Mouse (Mus musculus) heart, postnatal 4 days (tissue): ENCODE measurements around the gene Arpc2. TPM values are rescaled to one million over a fixed set of nuclear protein-coding genes. Genes with fewer than 3 reads are reported as not detected.

Experiments used
- DNase-seq: peaks from one replicate; pipeline ENCODE4 v3.0.0; 2021
- total RNA-seq, 2 experiments: library from RNA; stranded (reverse); gene quantifications; 2 replicates each; pipeline ENCODE4 v1.2.3; 2021

Gene Arpc2
- total RNA-seq, result 100 to 1,000 TPM; 246 to 249 TPM

DNA sequence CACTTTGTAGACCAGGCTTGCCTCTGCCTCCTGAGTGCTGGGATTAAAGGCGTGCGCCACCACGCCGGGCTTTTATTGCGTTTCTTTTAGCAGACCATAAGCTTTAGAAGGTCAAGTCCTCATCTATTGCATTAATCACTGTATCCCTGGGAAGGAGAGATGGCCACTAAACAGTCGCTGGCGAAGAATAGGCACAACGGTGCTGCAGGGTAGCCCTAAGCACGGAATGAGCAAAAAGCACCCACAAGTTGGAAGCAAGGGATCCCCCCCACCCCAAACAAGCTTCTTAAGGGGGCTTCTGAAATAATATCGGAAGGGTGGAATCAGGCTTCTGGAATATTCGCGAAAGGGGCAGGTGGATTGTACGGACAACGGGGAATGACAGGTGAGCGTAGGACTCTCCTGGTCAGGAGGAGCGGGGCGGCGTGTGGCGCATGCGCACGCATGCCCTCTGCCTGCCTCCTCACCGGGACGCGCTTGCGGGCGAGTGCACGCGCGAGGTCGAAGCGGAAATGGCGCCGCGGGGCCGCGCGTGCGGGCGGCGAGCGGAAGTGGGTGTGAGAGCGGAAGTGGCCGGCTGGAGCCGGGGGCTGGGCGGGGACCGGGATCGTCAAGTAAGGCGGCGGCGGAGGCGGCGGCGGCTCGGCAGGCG, at the start of gene Arpc2:
TSS of gene Arpc2 (plus strand) at position 147 of the 652 bp plus-strand sequence.
- DNase-seq, result peak; percentile 97

DNA sequence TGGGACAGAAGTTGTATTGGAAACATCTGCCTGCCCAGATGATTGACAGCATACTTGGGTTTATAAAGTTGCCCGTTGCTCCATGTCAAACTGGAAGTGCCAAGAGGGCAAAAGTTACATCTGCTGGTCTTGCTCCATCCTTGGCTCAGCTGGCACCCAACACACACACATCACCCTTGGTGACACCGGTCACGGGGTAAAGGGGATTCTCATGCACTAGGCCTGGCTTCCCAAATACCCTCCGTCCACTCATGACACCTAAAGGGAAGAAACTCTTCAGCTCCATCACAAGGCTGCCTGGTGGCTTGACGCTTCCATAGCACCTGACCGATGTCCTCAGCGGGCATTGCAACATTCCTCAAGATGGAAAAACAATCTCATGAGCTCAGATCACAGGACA, 45.4 kb upstream of the Arpc2 start:
- no peak for DNase-seq

DNA sequence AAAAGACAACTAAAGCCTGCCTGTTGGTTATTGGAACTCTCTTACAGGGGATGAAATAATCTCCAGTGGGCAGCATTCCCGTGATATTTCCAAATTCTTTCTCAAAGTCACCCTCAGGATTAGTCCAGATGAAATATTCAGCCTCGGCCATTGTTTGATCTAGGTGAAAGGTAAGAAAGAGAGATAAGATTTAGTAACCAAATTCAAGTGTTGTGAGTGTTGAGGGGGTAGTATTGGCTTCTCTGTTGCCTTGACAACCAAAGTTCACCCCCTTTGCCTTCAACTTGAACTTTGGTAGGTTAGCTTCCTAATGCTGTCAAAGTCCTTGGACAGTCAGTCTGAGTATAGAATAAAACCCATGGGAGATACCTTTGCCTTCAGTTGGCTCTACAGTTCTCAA, 43.2 kb upstream of the Arpc2 start:
- no peak for DNase-seq

DNA sequence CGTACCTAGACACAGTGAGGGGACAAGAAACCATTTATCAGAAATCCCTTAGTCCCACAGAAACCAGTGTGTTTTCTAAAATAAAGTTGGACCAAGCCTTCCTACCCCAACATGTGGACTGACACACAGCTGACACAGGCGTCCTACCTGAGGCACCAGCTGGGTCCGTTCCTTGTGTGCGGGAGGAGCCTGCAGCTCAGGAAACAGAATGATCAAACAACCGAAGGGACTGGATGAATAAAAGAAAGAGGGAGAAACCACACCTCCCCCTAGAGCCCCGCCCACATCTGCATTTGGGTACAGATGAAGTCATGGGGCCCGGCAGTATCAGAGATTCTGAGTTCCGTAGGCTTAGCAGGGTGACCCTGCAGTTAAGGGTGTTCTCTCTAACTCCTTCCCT, 41.4 kb upstream of the Arpc2 start, which contains the start of gene Cxcr1:
TSS of gene Cxcr1 (minus strand) at position 187 of the 400 bp plus-strand sequence.
- no peak for DNase-seq

DNA sequence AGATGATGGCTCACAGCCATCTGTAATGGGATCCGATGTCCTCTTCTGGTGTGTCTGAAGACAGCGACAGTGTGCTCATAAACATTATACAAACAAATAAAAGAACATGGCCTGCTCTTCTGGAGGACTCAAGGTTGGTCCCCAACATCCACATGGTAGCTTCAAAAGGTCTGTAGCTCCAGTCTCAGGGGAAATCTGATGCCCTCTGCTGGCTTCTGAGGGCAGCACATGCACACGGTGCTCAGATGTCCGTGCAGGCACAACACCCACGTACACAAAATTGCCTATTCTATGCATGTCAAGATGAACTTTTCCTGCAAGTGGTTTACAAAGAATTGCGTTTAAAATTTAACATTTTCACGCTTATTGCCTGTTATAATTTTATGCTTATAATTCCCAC, 39.9 kb upstream of the Arpc2 start:
- DNase-seq, result peak; percentile 38

DNA sequence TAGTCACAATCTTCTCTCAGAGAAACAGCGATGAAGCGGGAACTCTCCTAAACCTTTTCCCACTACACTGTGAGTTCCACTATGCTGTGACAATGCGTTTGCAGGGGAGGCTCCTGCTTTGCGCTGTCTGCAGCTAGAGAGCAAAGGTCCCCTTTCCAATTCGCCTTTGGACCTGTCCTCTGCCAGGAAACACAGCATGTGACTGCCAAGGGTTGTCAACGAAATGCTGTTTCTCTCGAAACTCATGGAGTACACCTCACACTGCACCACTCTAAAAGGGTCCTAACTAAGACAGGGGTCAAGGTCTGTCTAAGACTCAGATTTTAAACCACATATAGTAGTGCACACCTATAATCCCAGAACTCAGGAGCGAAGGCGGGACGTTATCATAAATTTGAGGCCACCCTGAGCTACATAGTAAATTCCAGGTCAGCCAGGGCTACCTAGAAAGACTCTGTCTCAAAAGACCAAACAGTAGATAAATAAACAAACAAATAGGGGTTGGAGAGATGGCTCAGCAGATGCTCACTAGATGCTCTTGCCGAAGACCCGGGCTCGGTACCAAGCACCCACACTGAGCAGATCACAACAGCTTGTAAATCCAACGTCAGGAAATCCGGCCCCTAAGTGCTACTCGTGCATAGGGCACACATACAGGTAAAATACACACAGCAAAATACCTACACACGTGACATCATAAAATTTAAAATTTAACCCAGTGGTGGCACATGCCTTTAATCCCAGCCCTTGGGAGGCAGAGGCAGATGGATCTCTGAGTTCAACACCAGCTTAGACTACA, 39.1 kb upstream of the Arpc2 start:
- DNase-seq, result no peak

DNA sequence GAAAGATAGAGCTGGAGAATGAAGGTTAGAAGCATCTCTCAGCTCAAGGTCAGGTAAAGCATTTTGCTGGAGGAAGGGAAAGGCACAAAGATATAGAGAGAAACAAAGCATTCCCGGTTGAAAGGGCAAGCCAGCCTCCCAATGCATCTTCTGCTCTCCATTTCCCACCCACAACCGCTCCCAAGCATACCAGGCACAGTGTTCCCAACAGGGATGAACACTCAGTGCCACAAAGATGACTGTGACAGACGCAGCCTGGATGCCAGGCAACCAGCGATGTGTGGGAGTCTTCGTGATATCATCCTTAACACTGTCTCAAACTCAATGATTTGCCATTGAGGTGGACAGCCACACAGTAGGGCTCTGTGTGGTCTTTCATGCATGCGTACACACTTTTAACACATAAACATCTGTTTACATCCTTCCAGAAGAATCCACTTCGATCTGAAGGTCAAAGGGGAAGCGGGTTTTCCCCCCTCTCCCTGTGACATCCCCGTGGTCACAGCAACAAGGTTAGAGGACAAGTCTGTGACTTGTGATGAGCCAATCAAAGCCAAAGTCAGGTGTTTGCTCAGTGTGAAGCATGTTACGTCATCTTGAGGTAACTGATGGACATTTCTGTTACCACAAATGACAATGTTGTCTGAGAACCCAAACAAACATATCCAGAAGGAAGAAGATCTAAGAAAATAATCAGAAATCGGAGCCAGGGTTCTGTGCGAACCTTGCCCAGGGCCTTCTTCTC, 38.0 kb upstream of the Arpc2 start:
- DNase-seq, result no peak

DNA sequence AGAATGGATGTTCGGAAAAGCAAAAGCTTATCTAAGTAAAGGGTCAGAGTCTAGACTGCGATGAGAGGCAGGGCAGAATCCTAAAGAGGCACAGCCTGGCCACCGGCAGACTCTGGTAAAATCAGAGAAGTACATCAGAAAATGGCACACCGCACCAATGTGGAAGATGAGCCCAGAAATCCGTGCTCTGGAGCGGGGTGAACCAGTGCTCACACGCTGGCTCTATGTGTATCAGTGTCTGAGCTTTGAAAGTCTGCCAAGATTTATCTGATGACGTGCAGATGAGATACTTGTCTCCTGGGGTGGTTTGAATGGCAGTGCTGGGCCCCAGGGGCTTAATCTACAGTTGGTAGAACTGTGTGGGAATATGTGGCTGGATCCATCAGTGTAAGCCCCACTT, 36.8 kb upstream of the Arpc2 start:
- DNase-seq, result no peak

DNA sequence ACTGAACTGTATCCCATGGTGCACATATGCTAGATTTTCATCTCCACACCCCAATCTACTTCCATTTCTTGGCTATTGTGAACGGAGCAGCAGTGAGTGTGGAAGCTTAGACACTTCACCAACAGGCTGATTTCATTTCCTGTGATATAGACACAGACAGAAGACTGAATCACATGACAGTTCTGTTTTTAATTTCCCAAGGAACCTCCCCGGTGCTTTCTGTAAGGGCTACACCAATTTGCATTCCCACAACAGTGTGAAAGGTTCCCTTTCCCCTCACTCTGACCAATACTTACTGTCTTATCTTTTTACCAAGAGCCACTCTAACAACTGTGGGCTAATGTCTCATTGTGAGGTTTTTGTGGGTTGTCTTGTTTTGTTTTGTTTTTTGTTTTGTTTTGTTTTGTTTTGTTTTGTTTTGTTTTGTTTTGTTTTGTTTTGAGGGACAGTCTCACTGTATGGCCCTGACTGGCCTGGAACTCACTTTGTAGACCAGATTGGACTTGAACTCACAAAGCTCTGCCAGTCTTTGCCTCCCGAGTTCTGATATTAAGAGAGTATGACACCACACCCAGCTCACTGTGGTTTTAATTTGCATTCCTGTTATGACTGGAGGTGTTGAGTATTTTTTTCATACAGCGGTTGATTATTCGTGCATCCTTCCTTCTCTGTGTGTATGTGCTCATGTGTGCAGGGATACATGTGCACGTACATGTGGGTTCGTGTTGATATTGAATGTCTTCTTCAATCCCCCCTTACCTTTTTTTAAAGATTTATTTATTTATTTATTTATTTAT, 34.6 kb upstream of the Arpc2 start:
- DNase-seq, result no peak

DNA sequence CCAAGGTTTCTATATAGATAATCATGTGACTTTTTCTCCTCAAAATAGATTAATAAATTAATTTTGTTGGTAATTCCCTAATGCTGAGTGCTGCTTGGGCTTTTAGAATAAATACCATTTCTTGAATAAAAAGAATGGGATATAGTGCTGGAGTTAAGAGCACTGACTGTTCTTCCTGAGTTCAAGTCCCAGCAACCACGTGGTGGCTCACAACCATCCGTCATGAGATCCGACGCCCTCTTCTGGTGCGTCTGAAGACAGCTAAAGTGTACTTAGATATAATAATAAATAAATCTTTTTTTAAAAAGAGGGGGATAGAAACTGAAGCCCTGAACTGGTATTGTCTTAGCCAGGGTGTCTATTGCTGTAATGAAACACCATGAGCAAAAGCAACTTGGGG, 32.4 kb upstream of the Arpc2 start:
- DNase-seq, result no peak

DNA sequence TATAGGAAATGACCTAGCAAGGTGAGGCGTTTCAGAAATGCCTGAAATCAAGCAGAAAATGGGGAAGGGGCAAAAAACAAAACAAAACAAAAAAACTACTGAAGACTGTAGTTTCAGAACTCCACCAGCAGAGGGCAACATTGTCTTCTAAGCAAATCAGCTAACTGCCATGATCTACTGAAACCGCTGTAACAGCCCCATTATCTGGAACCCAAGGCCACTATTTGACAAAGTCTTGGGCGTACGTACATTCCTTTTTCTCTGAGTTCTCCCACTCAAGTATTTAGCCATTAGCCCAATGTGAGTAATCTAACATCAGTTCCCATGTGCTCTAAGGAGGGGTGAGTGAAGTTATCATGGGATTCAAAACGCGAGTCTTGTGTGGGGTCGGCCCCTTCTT, 30.0 kb upstream of the Arpc2 start:
- DNase-seq, result peak; percentile 46

DNA sequence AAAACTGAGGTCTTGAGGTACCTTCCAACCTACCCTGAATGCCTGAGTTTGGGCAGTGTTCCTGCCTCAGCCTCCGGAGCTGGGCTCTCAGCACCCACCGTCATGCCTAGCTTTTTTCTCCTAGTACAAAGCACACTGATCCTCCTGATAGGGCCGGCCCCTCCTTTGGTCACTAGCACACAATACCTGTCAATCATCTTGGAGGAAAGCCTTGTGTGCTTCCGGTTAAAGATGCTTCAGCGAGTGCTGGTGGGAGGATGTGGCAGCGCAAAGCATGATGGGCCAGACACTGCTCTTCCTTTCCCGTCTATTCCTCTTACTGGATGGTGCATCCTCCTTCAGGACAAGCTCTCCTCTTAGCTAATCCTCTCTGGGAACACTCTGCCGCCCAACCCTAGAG, 29.2 kb upstream of the Arpc2 start:
- DNase-seq, result no peak

DNA sequence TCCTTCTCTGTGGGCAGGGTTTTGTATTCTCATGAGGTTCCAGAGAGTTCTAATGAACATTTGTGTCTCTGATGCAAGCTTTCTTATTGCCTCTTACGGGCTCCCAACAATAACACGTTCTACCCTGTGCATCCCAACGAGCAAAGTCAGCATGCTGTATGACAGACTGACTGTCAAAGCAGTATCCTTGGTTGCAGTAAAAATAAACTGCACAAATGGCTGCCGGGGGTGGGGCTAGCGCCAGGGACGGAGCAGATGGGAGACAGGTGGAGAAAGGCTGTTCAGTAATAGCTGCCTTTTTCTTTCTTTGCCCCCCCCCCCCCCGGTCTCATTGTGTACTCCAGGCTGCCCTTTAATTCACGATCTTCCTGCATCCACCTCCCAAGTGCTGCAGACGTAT, 28.0 kb upstream of the Arpc2 start:
- DNase-seq, result no peak

DNA sequence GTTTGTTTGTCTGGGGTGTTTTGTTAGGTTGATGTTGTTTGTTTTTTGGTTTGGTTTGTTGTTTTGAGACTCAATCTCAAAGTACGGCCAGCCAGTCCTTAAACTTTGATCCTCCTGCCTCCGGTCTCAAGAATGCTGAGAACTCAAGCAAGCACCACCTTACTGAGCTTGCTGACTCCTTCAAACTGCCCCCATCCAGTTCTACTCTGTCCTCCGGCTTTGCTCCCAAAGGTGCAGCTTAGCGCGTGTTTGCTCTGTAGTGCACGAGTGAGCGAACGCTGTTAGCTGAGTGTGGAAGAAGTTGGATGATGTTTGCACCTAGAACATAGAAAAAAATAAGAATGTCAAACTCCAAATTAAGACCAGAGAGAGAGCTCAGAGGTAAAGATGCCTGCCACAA, 26.9 kb upstream of the Arpc2 start:
- no peak for DNase-seq

DNA sequence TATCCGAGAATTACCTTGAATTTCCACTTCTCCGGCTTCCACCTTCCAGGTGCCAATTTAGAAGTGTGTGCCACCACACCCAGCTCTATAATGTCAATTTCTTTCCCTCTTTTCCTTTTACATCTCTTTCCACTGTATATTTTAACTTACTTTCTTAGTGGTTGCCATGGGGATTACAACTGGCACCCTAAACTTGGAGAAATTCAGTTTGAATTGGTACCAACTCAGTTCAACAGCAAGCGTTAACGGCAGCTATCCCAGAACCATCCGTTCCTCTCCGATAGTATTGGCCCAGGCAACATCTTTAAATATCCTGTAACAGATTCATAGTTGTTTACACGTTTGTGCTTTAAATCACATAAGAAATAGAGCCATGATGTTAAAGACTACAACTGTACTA, 16.0 kb upstream of the Arpc2 start:
- no peak for DNase-seq

DNA sequence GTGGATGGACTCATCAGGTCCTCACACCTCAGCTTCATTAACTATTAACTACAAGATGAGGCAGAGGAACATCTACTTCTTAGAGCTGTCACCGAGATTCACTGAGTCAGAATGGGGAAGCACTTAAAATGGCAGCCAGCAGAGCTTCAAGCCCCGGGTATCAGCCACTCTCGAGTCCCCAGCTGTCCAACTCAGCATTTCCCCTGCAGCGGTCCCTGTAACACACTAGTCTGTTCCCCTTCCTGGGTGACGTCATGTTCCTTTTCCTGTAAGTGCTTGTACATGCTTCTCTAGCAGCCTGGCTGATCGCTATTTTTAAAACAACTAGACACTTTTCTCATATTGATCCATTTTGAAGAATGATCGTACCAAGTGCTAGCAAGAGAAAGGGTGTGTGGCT, 8.6 kb upstream of the Arpc2 start:
- DNase-seq, result peak; percentile 48

DNA sequence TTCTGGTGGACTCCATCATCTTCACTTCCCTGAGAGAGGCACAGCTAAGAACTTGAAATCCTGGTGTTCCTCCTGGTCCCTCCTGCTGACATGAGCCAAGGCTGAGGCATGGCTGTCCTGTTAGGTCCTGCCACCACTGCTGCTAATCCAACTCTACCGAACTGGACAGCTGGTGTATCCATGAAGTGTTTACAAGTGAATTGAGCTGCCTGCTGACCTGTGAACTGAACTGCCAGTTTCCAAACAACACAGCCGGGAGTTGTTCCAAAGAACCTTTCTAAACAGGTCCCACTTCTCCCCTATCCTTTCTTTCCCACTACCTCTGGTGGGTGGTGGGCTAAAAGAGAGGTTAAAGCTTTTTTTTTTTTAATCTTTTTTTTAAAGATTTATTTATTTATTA, 5.9 kb upstream of the Arpc2 start:
- DNase-seq, result no peak

DNA sequence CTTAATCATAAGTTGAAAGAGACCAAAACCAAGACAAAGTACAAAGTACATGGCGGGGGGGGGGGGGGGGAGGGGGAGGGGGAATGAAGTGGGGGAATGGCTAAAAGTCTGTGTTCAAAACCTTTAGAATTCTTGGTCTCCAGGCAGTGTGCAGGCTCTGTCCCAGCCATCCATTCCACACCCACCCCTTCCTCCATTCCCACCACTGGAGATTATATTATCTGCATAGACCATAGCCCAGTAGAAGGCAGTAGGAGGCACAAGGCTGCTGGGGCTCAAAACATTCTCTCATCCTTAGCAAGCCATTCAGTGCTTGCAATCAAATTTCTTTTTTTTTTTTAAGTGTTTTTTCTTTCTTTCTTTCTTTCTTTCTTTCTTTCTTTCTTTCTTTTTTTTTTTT, 4.9 kb upstream of the Arpc2 start:
- DNase-seq, result no peak

DNA sequence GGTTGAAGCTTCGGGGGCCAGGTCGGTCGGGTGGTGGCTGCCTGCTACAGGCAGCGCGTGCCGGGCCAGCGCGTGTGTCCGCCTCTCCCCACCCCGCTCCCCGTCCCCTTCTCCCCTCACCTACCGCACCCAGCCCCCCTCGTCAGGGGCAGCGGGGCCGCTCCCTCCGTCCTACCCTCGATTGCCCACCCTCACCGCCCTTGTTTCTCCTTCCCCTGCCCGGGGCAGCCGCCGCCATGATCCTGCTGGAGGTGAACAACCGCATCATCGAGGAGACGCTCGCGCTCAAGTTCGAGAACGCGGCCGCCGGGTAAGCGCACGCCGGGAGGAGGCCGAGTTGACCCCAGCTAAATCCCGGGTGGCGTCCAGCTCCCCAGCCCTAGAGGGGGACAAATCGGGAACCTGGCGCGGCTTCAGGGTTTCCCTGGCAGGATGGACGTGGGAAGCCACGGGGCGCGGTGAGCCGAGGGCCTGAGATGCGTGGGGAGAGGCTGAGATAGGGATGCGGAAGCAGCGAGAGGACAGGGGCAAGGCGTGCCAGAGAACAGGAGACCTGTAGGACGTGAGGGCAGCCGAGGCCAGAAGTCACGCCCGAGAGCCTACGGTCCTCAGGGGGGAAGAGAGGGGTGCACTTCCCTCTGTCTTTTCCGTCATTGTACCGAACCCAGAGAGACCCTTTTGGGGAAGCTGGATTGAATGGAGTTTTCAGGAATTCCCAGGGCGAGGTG, 870 bp downstream of the Arpc2 start:
- DNase-seq, result no peak

DNA sequence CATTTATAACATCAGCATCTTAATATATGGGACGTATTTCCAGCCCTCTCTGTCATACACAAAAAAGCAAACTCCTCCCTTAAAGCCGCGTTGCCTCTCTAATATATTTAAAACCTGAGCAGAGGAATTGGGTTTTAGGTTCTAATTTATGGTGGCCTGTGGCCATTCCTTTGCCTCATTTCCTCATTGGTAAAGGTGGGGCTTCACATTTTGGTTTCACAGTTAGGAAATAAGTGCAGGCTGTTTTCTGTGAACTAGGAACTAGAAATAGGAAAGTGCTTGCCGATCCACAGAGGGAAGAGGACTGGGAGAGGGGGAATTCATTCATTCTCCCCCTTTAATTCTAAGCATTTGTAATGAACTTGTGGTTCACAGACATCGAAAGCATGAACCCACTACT, 1.8 kb downstream of the Arpc2 start:
- DNase-seq, result no peak

DNA sequence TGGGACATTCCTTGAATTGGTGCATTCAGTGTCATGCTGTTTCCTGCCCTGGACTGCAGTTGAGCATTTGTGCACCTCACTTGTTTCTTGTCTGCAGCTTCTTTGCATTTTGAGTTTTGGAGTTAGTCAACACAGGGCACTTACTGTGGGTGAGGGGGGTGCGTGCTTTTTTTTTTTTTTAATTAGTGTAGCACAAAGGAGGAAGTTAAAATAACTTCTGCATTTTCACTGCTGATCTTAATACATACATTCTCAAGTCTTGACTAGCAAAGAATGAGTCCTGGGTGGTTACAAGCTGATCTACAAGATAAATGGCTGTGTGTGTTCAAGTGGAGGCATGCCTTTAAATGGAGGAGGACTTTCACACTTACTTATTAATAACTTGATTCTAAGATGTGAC, 2.3 kb downstream of the Arpc2 start:
- DNase-seq, result no peak

DNA sequence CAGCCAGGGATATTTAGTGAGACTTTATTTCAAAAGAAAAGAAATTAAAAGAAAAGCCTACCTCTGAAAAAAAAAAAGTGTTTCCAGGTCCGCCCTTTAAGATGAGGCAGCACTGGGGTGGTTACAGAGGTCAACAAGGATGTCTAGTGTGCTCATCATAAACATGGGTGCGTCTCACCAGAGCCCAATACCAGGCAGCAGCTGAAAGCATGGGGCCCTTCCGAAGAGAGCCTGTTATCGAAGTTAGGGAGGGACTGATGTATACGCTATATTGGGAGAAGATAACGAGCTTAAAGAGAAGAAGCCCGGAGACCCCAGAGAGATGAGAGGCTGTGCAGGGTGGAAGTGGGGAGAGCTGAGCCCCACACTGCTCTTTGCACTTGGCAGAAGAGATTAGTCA, 3.3 kb downstream of the Arpc2 start:
- no peak for DNase-seq
